Mouse (Mus musculus): ENCODE data around the gene Thyn1. TPM values are rescaled to one million over a fixed set of nuclear protein-coding genes. Genes with fewer than 3 reads are reported as not detected.

The Thyn1 gene
- total and polyA plus RNA-seq, 3 experiments, result 141 to 203 (median 150) TPM

GRCm38 (mm10) chr9:26998669-26999460 is 645 bp upstream of the Thyn1 start:
- Histone ChIP-seq H3K4me2 (ENCODE audit: insufficient read depth, low read depth, poor library complexity, severe bottlenecking) (peak overlapping the region; percentile 19), H3K79me2 (replicated peaks; ENCODE audit: control insufficient read depth, extremely low read depth, insufficient read depth, poor library complexity, severe bottlenecking) (peaks cover 32% of the 10 kb centered on the region), H3K27me3 (replicated peaks) (no peaks in the 10 kb centered on the region), H3K4me1 (ENCODE audit: control insufficient read depth in 1 of 2, insufficient read depth in 2 of 2) (peaks cover 6 to 34% of the 10 kb centered on the region in 2 experiments; a peak in 2 of 4 replicates), H3K27ac (ENCODE audit: insufficient read depth, low read depth) (peak overlapping the region; percentile 17; the same call in 1 of the 2 replicates), H3K36me3 (replicated peaks in 1 of 2; ENCODE audit: control insufficient read depth in 1 of 2, insufficient read depth in 1 of 2, low read length in 1 of 2) (peaks cover 14 to 26% of the 10 kb centered on the region in 2 experiments), H3K4me3 (replicated peaks in 1 of 3; ENCODE audit: low read depth in 2 of 3, low read length in 2 of 3, poor library complexity in 1 of 3) (peak overlapping the region; percentile 73 to 98 (median 80)), H3K9me3 (replicated peaks; ENCODE audit: low read length) (no peaks in the 10 kb centered on the region), H3K9ac (ENCODE audit: insufficient read depth, low read depth) (peak overlapping the region; percentile 77)
- dilution Hi-C loops (cut with MboI; ENCODE audit: extremely low pct_ligation_motif_present, extremely low pct_unique_long_range_greater_than_20kb, low sequenced_read_pairs) (no loop called here), in situ Hi-C loops (cut with MboI; ENCODE audit: low pct_ligation_motif_present, low pct_unique_long_range_greater_than_20kb, low sequenced_read_pairs) (no loop called here)
- no peak for DNase-seq (ENCODE audit: extremely low read depth)
- TF ChIP-seq NRF1 (IDR thresholded peaks at IDR 0.05; ENCODE audit: low read depth, low read length) (peak; percentile 6; the same call in 1 of the 2 replicates), RCOR1 (conservative IDR thresholded peaks at IDR 0.05; ENCODE audit: low read depth, low read length) (no peak), JUN (IDR thresholded peaks at IDR 0.05; ENCODE audit: insufficient read depth, low read depth, low read length) (no peak), TCF12 (IDR thresholded peaks at IDR 0.05; ENCODE audit: low read depth, low read length) (no peak), MEF2A (IDR thresholded peaks at IDR 0.05; ENCODE audit: borderline replicate concordance, low read depth, low read length) (0 out of 2 replicates have a peak, but pooled peaks have one; percentile 2), CHD1 (IDR thresholded peaks at IDR 0.05; ENCODE audit: low read depth, low read length) (peak; percentile 19; the same call in 1 of the 2 replicates), MAFK (IDR thresholded peaks at IDR 0.05; ENCODE audit: insufficient replicate concordance, low read length) (no peak), USF1 (IDR thresholded peaks at IDR 0.05; ENCODE audit: low read depth, low read length) (no peak)

- Histone ChIP-seq H3K79me2 (replicated peaks; ENCODE audit: control insufficient read depth, extremely low read depth, insufficient read depth, poor library complexity, severe bottlenecking) (peaks cover 17% of the 10 kb centered on the region), H3K4me2 (ENCODE audit: insufficient read depth, low read depth, poor library complexity, severe bottlenecking) (no peak overlapping the region), H3K27me3 (replicated peaks) (no peaks in the 10 kb centered on the region), H3K9ac (ENCODE audit: insufficient read depth, low read depth) (no peak overlapping the region), H3K4me3 (replicated peaks in 1 of 3; ENCODE audit: low read depth in 2 of 3, low read length in 2 of 3, poor library complexity in 1 of 3) (no peak overlapping the region), H3K36me3 (replicated peaks in 1 of 2; ENCODE audit: control insufficient read depth in 1 of 2, insufficient read depth in 1 of 2, low read length in 1 of 2) (peaks cover 64 to 83% of the 10 kb centered on the region in 2 experiments), H3K27ac (ENCODE audit: insufficient read depth, low read depth) (no peak overlapping the region), H3K4me1 (ENCODE audit: control insufficient read depth in 1 of 2, insufficient read depth in 2 of 2) (peaks cover 0 to 15% of the 10 kb centered on the region in 2 experiments; a peak in 2 of 4 replicates), H3K9me3 (replicated peaks; ENCODE audit: low read length) (no peaks in the 10 kb centered on the region)
- dilution Hi-C loops (cut with MboI; ENCODE audit: extremely low pct_ligation_motif_present, extremely low pct_unique_long_range_greater_than_20kb, low sequenced_read_pairs) (no loop called here), in situ Hi-C loops (cut with MboI; ENCODE audit: low pct_ligation_motif_present, low pct_unique_long_range_greater_than_20kb, low sequenced_read_pairs) (no loop called here)
- TF ChIP-seq NRF1 (IDR thresholded peaks at IDR 0.05; ENCODE audit: low read depth, low read length) (no peak), MEF2A (IDR thresholded peaks at IDR 0.05; ENCODE audit: borderline replicate concordance, low read depth, low read length) (no peak), MAFK (IDR thresholded peaks at IDR 0.05; ENCODE audit: insufficient replicate concordance, low read length) (no peak), ZNF384 (IDR thresholded peaks at IDR 0.05; ENCODE audit: low read depth, low read length) (no peak), USF1 (IDR thresholded peaks at IDR 0.05; ENCODE audit: low read depth, low read length) (no peak), MYC (IDR thresholded peaks at IDR 0.05; ENCODE audit: low read depth, low read length) (no peak), IRF4 (IDR thresholded peaks at IDR 0.05; ENCODE audit: low read depth, low read length) (no peak), JUN (IDR thresholded peaks at IDR 0.05; ENCODE audit: insufficient read depth, low read depth, low read length) (no peak), ZMIZ1 (IDR thresholded peaks at IDR 0.05; ENCODE audit: low read depth, low read length) (no peak; the same call in 1 of the 2 replicates), CTCF (conservative IDR thresholded peaks at IDR 0.05 in 1 of 2, IDR thresholded peaks at IDR 0.05 in 1 of 2; ENCODE audit: low read depth in 2 of 2, low read length in 2 of 2) (no peak), ZKSCAN1 (IDR thresholded peaks at IDR 0.05; ENCODE audit: borderline replicate concordance, low read depth, low read length) (no peak), RAD21 (IDR thresholded peaks at IDR 0.05; ENCODE audit: low read depth, low read length) (no peak), TCF12 (IDR thresholded peaks at IDR 0.05; ENCODE audit: low read depth, low read length) (no peak), NELFE (IDR thresholded peaks at IDR 0.05; ENCODE audit: low read depth, low read length) (no peak)
- no peak for DNase-seq (ENCODE audit: extremely low read depth)
Measured at GRCm38 (mm10) chr9:27005231-27005630, 5.7 kb downstream of the Thyn1 start.

Measured in CH12.LX (cell line).